Mouse (Mus musculus) ZHBTc4 (cell line): ENCODE results near the gene Slc25a35.
"Not testable (repeated sequence)": the region's sequence is repeated elsewhere in the genome, so short reads cannot be mapped to it uniquely, and the experiment has no call there.

Experiments used
- DNase-seq: peaks from one replicate; pipeline ENCODE4 v3.0.0-alpha.2; 2011; ENCODE audit warnings: low read depth, low spot score

Slc25a35 gene

GRCm38 (mm10) chr11:68967337-68968282, at the start of gene Slc25a35:
Gene Slc25a35 (plus strand): TSS chr11:68968131.
- DNase-seq = peak; percentile 95

GRCm38 (mm10) chr11:68923191-68923590, 44.7 kb upstream of the Slc25a35 start:
- no peak for DNase-seq

DNA sequence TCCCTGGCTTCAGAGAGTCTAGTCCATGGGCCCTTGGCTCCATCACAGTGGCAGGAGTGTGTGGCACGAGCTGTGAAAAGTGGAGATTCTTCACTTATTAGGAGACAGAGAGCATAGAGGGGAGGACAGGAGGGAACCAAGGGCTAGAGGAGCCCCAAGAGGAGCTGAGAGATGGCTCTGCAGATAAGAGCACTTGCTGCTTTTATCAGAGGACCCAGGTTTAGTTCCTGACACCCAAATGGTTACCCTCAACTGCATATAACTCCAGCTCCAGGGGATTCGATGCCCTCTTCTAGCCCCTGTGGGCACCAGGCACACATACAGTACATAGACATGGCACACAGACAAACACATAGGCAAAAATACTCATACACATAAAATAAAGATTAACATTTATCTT, 43.2 kb upstream of the Slc25a35 start:
- DNase-seq = no peak

- no peak for DNase-seq
Measured at GRCm38 (mm10) chr11:68926981-68927380, 41.0 kb upstream of the Slc25a35 start, which contains the start of gene Odf4. Gene Odf4 (minus strand): TSS chr11:68927081.

- no peak for DNase-seq
Measured at GRCm38 (mm10) chr11:68929947-68930346, 38.0 kb upstream of the Slc25a35 start.

GRCm38 (mm10) chr11:68933885-68934507, 33.9 kb upstream of the Slc25a35 start:
- DNase-seq = no peak

DNA sequence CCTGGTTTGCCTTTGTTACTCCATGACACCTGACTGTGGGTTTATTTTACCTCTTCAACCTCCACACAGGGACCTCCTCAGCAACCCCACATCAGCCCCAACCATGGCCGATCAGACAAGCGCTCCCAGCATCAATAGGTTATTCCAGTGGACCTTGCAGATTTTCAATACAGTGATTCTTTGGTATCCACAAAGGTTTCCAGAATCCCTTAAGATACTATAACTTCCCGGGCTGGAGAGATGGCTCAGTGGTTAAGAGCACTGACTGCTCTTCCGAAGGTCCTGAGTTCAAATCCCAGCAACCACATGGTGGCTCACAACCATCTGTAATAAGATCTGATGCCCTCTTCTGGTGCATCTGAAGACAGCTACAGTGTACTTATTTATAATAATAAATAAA, 31.0 kb upstream of the Slc25a35 start:
- DNase-seq = not testable (repeated sequence)

DNA sequence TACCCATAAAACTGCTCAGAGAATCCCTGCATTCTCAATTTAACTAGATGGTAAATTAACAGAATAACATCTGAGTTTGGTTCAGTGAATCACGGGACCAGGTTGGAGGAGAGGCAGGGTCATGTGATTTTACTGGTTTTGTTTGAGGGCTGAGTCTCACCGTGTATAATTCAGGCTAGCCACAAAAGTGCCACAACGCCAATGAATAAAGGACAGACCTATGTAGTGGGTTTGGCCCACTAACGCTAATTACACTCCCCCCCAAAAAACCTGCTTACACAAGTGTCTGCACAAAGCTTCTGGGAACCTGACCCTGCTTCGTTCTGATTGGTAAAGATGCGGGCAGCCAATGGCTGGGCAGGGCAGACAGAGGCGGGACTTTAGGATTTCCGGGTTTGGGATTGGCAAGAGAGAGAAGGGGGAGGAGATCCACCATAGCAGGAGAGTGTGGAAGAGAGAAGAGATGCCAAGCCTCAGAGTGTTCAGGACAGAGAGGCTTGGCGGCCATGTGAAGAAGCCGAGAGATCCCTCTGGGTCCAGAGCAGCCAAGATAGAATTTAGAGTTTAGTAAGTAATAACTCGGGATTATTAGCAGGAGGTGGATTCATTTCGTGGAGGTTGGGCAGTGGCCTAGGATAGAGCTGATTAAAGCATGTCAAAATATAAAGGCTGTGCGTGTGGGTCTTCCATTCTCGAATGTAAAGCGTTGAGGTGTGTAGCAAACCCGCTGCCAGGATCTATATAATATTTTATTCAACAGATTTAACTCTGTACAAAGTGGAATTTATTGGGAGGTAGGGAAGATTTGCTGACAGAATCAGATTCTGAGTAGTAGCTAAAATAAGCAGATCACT, 28.3 kb upstream of the Slc25a35 start:
- peak; percentile 94 for DNase-seq

DNA sequence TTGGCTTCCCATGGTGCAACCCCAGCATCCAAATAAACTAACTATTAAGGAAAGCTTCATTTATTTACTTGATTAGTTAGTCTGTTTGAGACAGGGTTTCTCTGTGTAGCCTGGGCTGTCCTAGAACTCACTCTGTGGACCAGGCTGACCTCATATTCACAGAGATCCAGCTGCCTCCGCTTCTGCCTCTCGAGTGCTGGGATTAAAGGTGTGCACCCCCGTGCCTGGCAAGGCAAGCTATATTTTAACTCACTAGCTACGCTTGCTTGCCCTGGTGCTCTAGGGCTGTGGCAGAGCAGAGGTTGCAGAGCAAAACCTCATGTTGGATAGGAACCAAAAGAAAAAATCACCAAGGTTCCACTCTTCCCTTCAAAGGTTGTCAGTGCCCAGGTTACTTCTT, 27.4 kb upstream of the Slc25a35 start:
- no peak for DNase-seq

DNA sequence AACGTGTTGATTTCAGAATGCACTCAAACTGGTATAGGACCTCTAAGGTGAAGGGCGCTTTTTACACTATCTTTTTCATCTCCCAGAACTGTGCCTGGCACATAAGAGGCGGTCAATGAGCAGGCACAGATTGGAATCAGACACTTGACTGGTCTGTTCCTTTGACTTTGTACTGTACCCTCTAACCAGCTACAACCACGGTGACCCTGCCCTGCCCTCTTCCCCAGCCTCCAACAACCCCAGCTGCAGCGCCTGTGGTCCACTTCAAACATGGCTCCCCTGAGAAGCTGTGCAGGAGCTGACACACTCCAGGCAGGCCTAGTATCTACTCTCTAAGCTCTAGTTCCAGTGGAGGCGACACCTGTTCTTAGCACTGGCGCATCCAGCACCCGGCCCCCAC, 25.2 kb upstream of the Slc25a35 start:
- DNase-seq = no peak

GRCm38 (mm10) chr11:68945245-68945644, 22.7 kb upstream of the Slc25a35 start:
- DNase-seq = no peak

DNA sequence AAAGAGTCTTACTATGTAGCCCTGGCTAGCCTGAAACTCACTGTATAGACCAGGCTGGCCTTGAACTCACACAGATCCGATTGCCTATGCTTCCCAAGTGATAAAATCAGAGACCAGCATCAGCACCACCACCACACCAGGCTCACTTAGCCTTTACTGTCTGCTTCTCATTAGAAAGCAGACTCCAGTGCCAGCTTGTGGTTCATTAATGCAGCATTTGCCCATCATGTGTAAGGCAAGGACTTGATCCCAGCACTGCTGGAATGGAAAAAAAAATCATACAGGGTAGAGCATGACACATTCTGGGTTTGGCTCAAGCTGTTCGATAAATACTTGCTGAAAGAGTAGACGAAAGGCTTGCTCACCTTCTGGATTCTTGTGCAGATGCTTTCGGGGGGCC, 21.9 kb upstream of the Slc25a35 start:
- no peak for DNase-seq

GRCm38 (mm10) chr11:68946806-68947440, 21.0 kb upstream of the Slc25a35 start:
- DNase-seq = no peak

DNA sequence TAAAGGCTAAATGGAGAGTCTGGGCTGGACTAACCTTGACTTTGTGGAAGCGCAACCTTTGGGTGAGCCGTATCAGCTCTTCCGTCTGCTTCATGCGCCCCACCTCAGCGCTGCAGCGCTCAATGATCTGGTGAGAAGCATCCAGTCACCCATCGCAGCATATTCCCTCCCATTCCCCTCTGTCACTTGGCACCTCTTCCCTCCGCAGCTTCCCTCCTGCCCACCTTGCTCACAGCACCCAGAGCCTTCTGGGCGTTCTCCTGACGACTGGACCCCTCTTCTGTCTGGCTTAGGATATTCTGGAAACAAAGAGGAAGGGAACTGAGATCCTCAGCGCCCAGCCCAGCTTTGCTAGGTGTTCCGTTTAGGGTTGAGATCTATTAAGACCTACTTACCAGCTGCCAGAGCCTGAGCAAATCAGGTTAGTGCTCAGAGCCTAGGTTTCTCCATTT, 20.4 kb upstream of the Slc25a35 start:
- DNase-seq = peak; percentile 39

DNA sequence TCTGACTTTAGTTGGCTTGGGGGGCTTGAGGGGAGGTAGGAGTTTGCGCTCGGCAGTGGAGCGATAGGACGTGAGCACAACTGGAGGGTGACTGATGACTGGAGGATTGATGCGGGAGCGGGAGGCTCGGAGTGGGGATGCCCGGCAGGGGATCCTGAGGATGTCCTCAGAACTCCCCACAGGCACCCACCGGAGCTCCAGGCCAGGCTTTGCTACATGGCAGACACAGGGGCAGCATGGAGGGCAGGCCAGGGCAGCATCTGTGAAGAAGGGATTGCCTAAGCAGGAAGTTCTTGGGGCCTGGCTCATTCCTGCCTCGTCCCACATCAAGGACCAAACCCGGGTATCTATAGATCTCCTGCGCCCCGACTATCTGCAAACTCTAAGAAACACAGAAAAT, 14.0 kb upstream of the Slc25a35 start:
- DNase-seq = peak; percentile 7

- peak; percentile 30 for DNase-seq
Measured at GRCm38 (mm10) chr11:68954408-68954807, 13.5 kb upstream of the Slc25a35 start.

DNA sequence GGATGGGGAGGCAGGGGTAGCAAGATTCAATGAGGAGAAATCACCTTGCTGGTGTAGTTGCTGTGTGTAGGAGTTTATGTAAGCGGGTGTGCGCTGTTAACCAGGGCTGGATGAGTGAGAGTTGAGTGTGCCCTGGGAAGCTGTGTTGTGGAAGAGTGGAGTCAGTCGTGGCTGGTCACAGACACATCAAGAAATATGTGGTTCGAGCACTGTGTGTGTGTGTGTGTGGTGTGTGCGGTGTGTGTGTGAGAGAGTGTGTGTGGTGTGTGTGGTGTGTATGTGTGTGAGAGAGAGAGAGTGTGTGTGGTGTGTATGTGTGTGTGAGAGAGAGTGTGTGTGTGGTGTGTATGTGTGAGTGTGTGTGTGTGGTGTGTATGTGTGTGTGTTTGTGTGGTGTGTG, 12.5 kb upstream of the Slc25a35 start:
- no peak for DNase-seq

- DNase-seq = no peak
Measured at GRCm38 (mm10) chr11:68956107-68956506, 11.8 kb upstream of the Slc25a35 start.

GRCm38 (mm10) chr11:68956697-68957096, 11.2 kb upstream of the Slc25a35 start:
- peak; percentile 47 for DNase-seq

GRCm38 (mm10) chr11:68957308-68957707, 10.6 kb upstream of the Slc25a35 start, which contains the start of gene Arhgef15:
Gene Arhgef15 (minus strand): TSS chr11:68957480.
- DNase-seq = no peak

DNA sequence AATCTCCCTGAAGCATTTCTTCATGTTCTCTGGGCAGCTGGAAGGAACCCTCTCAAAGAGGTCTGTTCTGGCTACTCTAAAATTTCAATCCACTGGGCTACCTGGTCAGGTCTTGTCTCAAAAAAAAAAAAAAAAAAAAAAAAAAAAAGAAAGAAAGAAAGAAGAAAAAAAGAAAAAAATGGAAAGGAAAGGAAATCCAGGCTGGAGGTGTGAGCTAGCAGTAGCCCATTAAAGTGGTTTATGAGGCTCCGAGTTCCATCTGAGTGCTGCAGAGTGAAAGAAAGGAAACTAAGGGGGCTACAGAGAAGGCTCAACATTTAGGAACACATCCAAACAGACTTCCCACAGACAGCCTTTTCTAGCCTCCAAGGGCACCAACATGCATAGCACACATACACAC, 10.0 kb upstream of the Slc25a35 start:
- no peak for DNase-seq
